Mouse (Mus musculus): ENCODE results near the gene Tex2. TPM values are rescaled to one million over a fixed set of nuclear protein-coding genes. Genes with fewer than 3 reads are reported as not detected.

Tex2 gene
- total and polyA plus RNA-seq, 3 experiments, result 4.0 to 5.0 (median 4.5) TPM

GRCm38 (mm10) chr11:106546081-106546480, 67.1 kb downstream of the Tex2 start:
- dilution Hi-C loops (cut with MboI; ENCODE audit: extremely low pct_ligation_motif_present, extremely low pct_unique_long_range_greater_than_20kb, low sequenced_read_pairs), result no loop called here
- H3K36me3 ChIP-seq (replicated peaks in 1 of 2; ENCODE audit: control insufficient read depth in 1 of 2, insufficient read depth in 1 of 2, low read length in 1 of 2), result peaks cover 3 to 56% of the 10 kb centered on the region in 2 experiments

GRCm38 (mm10) chr11:106544916-106545315, 68.3 kb downstream of the Tex2 start:
- Histone ChIP-seq H3K4me2 (ENCODE audit: insufficient read depth, low read depth, poor library complexity, severe bottlenecking) (no peak overlapping the region), H3K9me3 (replicated peaks; ENCODE audit: low read length) (peaks cover 16% of the 10 kb centered on the region), H3K27me3 (replicated peaks) (no peaks in the 10 kb centered on the region), H3K4me1 (ENCODE audit: control insufficient read depth in 1 of 2, insufficient read depth in 2 of 2) (peaks cover 3 to 12% of the 10 kb centered on the region in 2 experiments; a peak in 2 of 4 replicates), H3K27ac (ENCODE audit: insufficient read depth, low read depth) (no peak overlapping the region), H3K4me3 (replicated peaks in 1 of 3; ENCODE audit: low read depth in 2 of 3, low read length in 2 of 3, poor library complexity in 1 of 3) (no peak overlapping the region), H3K9ac (ENCODE audit: insufficient read depth, low read depth) (no peak overlapping the region), H3K36me3 (replicated peaks in 1 of 2; ENCODE audit: control insufficient read depth in 1 of 2, insufficient read depth in 1 of 2, low read length in 1 of 2) (peaks cover 3 to 55% of the 10 kb centered on the region in 2 experiments), H3K79me2 (replicated peaks; ENCODE audit: control insufficient read depth, extremely low read depth, insufficient read depth, poor library complexity, severe bottlenecking) (no peaks in the 10 kb centered on the region)
- DNase-seq (ENCODE audit: extremely low read depth), result no peak
- in situ Hi-C loops (cut with MboI; ENCODE audit: low pct_ligation_motif_present, low pct_unique_long_range_greater_than_20kb, low sequenced_read_pairs) (no loop called here), dilution Hi-C loops (cut with MboI; ENCODE audit: extremely low pct_ligation_motif_present, extremely low pct_unique_long_range_greater_than_20kb, low sequenced_read_pairs) (no loop called here)
- TF ChIP-seq ETS1 (conservative IDR thresholded peaks at IDR 0.05; ENCODE audit: low read depth, low read length), result no peak
- TF ChIP-seq CHD1 (IDR thresholded peaks at IDR 0.05; ENCODE audit: low read depth, low read length), result no peak
- no peak for TF ChIP-seq JUN (IDR thresholded peaks at IDR 0.05; ENCODE audit: insufficient read depth, low read depth, low read length)
- no peak for TF ChIP-seq TCF12 (IDR thresholded peaks at IDR 0.05; ENCODE audit: low read depth, low read length)
- TF ChIP-seq NELFE (IDR thresholded peaks at IDR 0.05; ENCODE audit: low read depth, low read length), result no peak
- TF ChIP-seq BHLHE40 (IDR thresholded peaks at IDR 0.05; ENCODE audit: low read depth, low read length), result no peak
- no peak for TF ChIP-seq CTCF (conservative IDR thresholded peaks at IDR 0.05 in 1 of 2, IDR thresholded peaks at IDR 0.05 in 1 of 2; ENCODE audit: low read depth in 2 of 2, low read length in 2 of 2)
- no peak for TF ChIP-seq HCFC1 (IDR thresholded peaks at IDR 0.05; ENCODE audit: low read depth, low read length)
- no peak for TF ChIP-seq ZC3H11A (IDR thresholded peaks at IDR 0.05; ENCODE audit: low read depth, low read length)
- no peak for TF ChIP-seq MEF2A (IDR thresholded peaks at IDR 0.05; ENCODE audit: borderline replicate concordance, low read depth, low read length)
- TF ChIP-seq POLR2AphosphoS2 (IDR thresholded peaks at IDR 0.05; ENCODE audit: low read depth, low read length), result no peak
- no peak for TF ChIP-seq RCOR1 (conservative IDR thresholded peaks at IDR 0.05; ENCODE audit: low read depth, low read length)
- no peak for TF ChIP-seq TBP (conservative IDR thresholded peaks at IDR 0.05; ENCODE audit: low read depth, low read length)
- no peak for TF ChIP-seq MYC (IDR thresholded peaks at IDR 0.05; ENCODE audit: low read depth, low read length)
- no peak for TF ChIP-seq MXI1 (IDR thresholded peaks at IDR 0.05; ENCODE audit: low read depth, low read length)
- TF ChIP-seq MAX (IDR thresholded peaks at IDR 0.05; ENCODE audit: low read length), result no peak
- no peak for TF ChIP-seq ZKSCAN1 (IDR thresholded peaks at IDR 0.05; ENCODE audit: borderline replicate concordance, low read depth, low read length)
- TF ChIP-seq ZNF384 (IDR thresholded peaks at IDR 0.05; ENCODE audit: low read depth, low read length), result no peak
- TF ChIP-seq MAZ (IDR thresholded peaks at IDR 0.05; ENCODE audit: low read depth, low read length), result no peak

More at GRCm38 (mm10) chr11:106546081-106546480, 67.1 kb downstream of the Tex2 start:
- H3K4me1 ChIP-seq (ENCODE audit: control insufficient read depth in 1 of 2, insufficient read depth in 2 of 2), result peaks cover 3 to 12% of the 10 kb centered on the region in 2 experiments; a peak in 2 of 4 replicates
- TF ChIP-seq MAFK (IDR thresholded peaks at IDR 0.05; ENCODE audit: insufficient replicate concordance, low read length) (no peak), MYC (IDR thresholded peaks at IDR 0.05; ENCODE audit: low read depth, low read length) (no peak), ZNF384 (IDR thresholded peaks at IDR 0.05; ENCODE audit: low read depth, low read length) (no peak), BHLHE40 (IDR thresholded peaks at IDR 0.05; ENCODE audit: low read depth, low read length) (no peak), MAX (IDR thresholded peaks at IDR 0.05; ENCODE audit: low read length) (no peak), USF1 (IDR thresholded peaks at IDR 0.05; ENCODE audit: low read depth, low read length) (no peak), ZMIZ1 (IDR thresholded peaks at IDR 0.05; ENCODE audit: low read depth, low read length) (no peak), GABPA (IDR thresholded peaks at IDR 0.05; ENCODE audit: insufficient replicate concordance, low read depth, low read length) (no peak), EP300 (IDR thresholded peaks at IDR 0.05; ENCODE audit: low read length) (no peak), ELF1 (IDR thresholded peaks at IDR 0.05; ENCODE audit: low read depth, low read length) (no peak)
- H3K27me3 ChIP-seq (replicated peaks), result no peaks in the 10 kb centered on the region
- DNase-seq (ENCODE audit: extremely low read depth), result no peak
- peaks cover 18% of the 10 kb centered on the region for H3K9me3 ChIP-seq (replicated peaks; ENCODE audit: low read length)
- H3K4me3 ChIP-seq (replicated peaks in 1 of 3; ENCODE audit: low read depth in 2 of 3, low read length in 2 of 3, poor library complexity in 1 of 3), result no peak overlapping the region
- H3K27ac ChIP-seq (ENCODE audit: insufficient read depth, low read depth), result no peak overlapping the region
- in situ Hi-C loops (cut with MboI; ENCODE audit: low pct_ligation_motif_present, low pct_unique_long_range_greater_than_20kb, low sequenced_read_pairs), result no loop called here
- no peaks in the 10 kb centered on the region for H3K79me2 ChIP-seq (replicated peaks; ENCODE audit: control insufficient read depth, extremely low read depth, insufficient read depth, poor library complexity, severe bottlenecking)
- H3K9ac ChIP-seq (ENCODE audit: insufficient read depth, low read depth), result no peak overlapping the region
- H3K4me2 ChIP-seq (ENCODE audit: insufficient read depth, low read depth, poor library complexity, severe bottlenecking), result no peak overlapping the region

All from CH12.LX (cell line).